9 mouse cellular contexts compared by ENCODE assay signal in genomic region chr17:80559050-80559449, GRCm38 (mm10). TPM values are rescaled to one million over a fixed set of nuclear protein-coding genes. Genes with fewer than 3 reads are reported as not detected.
DNase-seq lines count a peak whose midpoint lies in the region; ATAC-seq and TF ChIP-seq lines count a peak whose summit lies in the region.
"Had no signal": no experiment of that assay in that cellular context is flagged by ENCODE, and none has a peak within 500 bp of the region (broad histone marks: within the 10 kb centered on the region; RNA-seq: fewer than 3 reads in every experiment).

No protein-coding gene starts in this region.

- no peaks in the 10 kb centered on the region for H3K36me3 ChIP-seq in heart, embryonic 13.5 days

- H3K4me1 ChIP-seq in cerebellum, adult 2 months (ENCODE audit: control insufficient read depth, insufficient read depth, low read length) = no peaks in the 10 kb centered on the region
- H3K4me1 ChIP-seq in heart, embryonic 13.5 days = no peaks in the 10 kb centered on the region; the same call in 1 of the 2 replicates

- TF ChIP-seq CTCF in cerebellum, adult 2 months (IDR thresholded peaks at IDR 0.05; ENCODE audit: borderline replicate concordance, insufficient read depth, low read depth, low read length) = peak; percentile 43; the same call in 1 of the 2 replicates

- ATAC-seq in cerebellum, adult (ENCODE audit: insufficient number of reproducible peaks, low FRiP score, low TSS enrichment) = no peak
- ATAC-seq in heart, embryonic 13.5 days (ENCODE audit: extremely low read depth, insufficient number of reproducible peaks, low FRiP score, low TSS enrichment) = no peak

- H3K9ac ChIP-seq in heart, embryonic 13.5 days = no peak overlapping the region
- H3K9ac ChIP-seq: limb, embryonic 12.5 days had no signal

- DNase-seq in cerebellum, adult 2 months = peak in 1 of 2 experiments; percentile 37
- DNase-seq in ovary, postnatal 36 days (ENCODE audit: low spot score) = peak; percentile 27
- no peak for DNase-seq in ovary, postnatal 10 days (ENCODE audit: low spot score)
- peak; percentile 53 for DNase-seq in c-Kit-positive CD71-positive TER-119-negative erythroid progenitor cells, embryonic 14.5 days (ENCODE audit: low read depth)
- DNase-seq in lung, postnatal 10 days = peak; percentile 58
- no peak for DNase-seq in ovary, postnatal 14 days (ENCODE audit: low spot score)

- H3K27ac ChIP-seq in cerebellum, adult 2 months (ENCODE audit: insufficient read depth, low read length) = no peak overlapping the region
- H3K27ac ChIP-seq in heart, embryonic 13.5 days (replicated peaks) = no peak overlapping the region
- H3K27ac ChIP-seq: limb, embryonic 12.5 days had no signal

- no peak for TF ChIP-seq POLR2A in cerebellum, adult 2 months (IDR thresholded peaks at IDR 0.05; ENCODE audit: borderline replicate concordance, insufficient read depth, low read length)

- no peaks in the 10 kb centered on the region for H3K27me3 ChIP-seq in cerebellum, adult 2 months (ENCODE audit: control insufficient read depth, insufficient read depth, low read length)
- no peaks in the 10 kb centered on the region for H3K27me3 ChIP-seq in heart, embryonic 13.5 days (replicated peaks)
- H3K27me3 ChIP-seq: limb, embryonic 12.5 days had no signal

- no peak overlapping the region for H3K4me3 ChIP-seq in cerebellum, adult 2 months (replicated peaks; ENCODE audit: insufficient read depth, low read depth, low read length)
- no peak overlapping the region for H3K4me3 ChIP-seq in heart, embryonic 13.5 days
- H3K4me3 ChIP-seq: limb, embryonic 12.5 days had no signal

- H3K9me3 ChIP-seq in heart, embryonic 13.5 days = no peaks in the 10 kb centered on the region
- H3K9me3 ChIP-seq: limb, embryonic 12.5 days had no signal

- peak overlapping the region; percentile 33 for H3K4me2 ChIP-seq in heart, embryonic 13.5 days
- H3K4me2 ChIP-seq: limb, embryonic 12.5 days had no signal

- 36% methylated on average over 11 of the region's 11 CpGs for WGBS in cerebellum, adult 2 months
- 30% methylated on average over 11 of the region's 11 CpGs for WGBS in heart, embryonic 13.5 days

RNA-seq across cellular contexts. Expression of gene Cdkl4, which starts 18.6 kb away (rescaled TPM):
- polyA plus RNA-seq in cerebellum, adult 2 months (2012; rRNA removed) = 1.3 and 1.5 TPM in 2 replicates
- polyA plus RNA-seq in heart, embryonic 13.5 days (2015; fragmentation: Nextera tagmentation; extraction: Ambion mirVana) = 0.14 TPM in 1 of 2 replicates, not detected in the other

Comparison
In these comparisons a context has a peak if more than half of its experiments do, and no peak if none do; other contexts are left out.
1. DNase-seq: peak in ovary, postnatal 36 days (single experiment), c-Kit-positive CD71-positive TER-119-negative erythroid progenitor cells, embryonic 14.5 days (single experiment) and lung, postnatal 10 days (single experiment); none in ovary, postnatal 10 days (single experiment) and ovary, postnatal 14 days (single experiment).